Mouse (Mus musculus): ENCODE measurements at regions not wholly inside any gene's neighbourhood (a gene's known extent, or its start where the extent isn't known, plus 50 kb on each side); places are given as distances from the start of the nearest gene placed in this dataset.
"Not testable (repeated sequence)": the region's sequence is repeated elsewhere in the genome, so short reads cannot be mapped to it uniquely, and the experiment has no call there.

- Histone ChIP-seq H3K4me2 (ENCODE audit: low read depth, low read length) (no peak overlapping the region), H3K27ac (ENCODE audit: low read length) (no peak overlapping the region), H3K9me3 (replicated peaks; ENCODE audit: control insufficient read depth, low read length) (no peaks in the 10 kb centered on the region), H3K27me3 (ENCODE audit: control insufficient read depth, insufficient read depth, low read length) (no peaks in the 10 kb centered on the region; the same call in 1 of the 2 replicates), H3K36me3 (ENCODE audit: control insufficient read depth, insufficient read depth) (no peaks in the 10 kb centered on the region), H3K4me1 (ENCODE audit: control insufficient read depth, insufficient read depth, low read length) (peaks cover 13% of the 10 kb centered on the region), H3K4me3 (ENCODE audit: low read length) (no peak overlapping the region), H3K9ac (ENCODE audit: low read length) (no peak overlapping the region)
- ATAC-seq (replicated peaks; ENCODE audit: extremely low read depth, insufficient read depth, low FRiP score) = no peak
- 81% methylated on average over 9 of the region's 9 CpGs for WGBS
These were observed 86.3 kb upstream of the Dyrk2 start for GRCm38 (mm10) chr10:118956352-118956751.

GRCm38 (mm10) chr10:118953440-118953839, 83.4 kb upstream of the Dyrk2 start:
- H3K4me2 ChIP-seq (ENCODE audit: low read depth, low read length) = no peak overlapping the region
- no peaks in the 10 kb centered on the region for H3K36me3 ChIP-seq (ENCODE audit: control insufficient read depth, insufficient read depth)
- H3K4me1 ChIP-seq (ENCODE audit: control insufficient read depth, insufficient read depth, low read length) = peaks cover 13% of the 10 kb centered on the region
- no peaks in the 10 kb centered on the region for H3K9me3 ChIP-seq (replicated peaks; ENCODE audit: control insufficient read depth, low read length)
- peak; percentile 85 for ATAC-seq (replicated peaks; ENCODE audit: extremely low read depth, insufficient read depth, low FRiP score)
- no peak overlapping the region for H3K9ac ChIP-seq (ENCODE audit: low read length)
- no peak overlapping the region for H3K4me3 ChIP-seq (ENCODE audit: low read length)
- 36% methylated on average over 6 of the region's 6 CpGs for WGBS
- H3K27ac ChIP-seq (ENCODE audit: low read length) = peak overlapping the region; percentile 1; the same call in 1 of the 2 replicates
- H3K27me3 ChIP-seq (ENCODE audit: control insufficient read depth, insufficient read depth, low read length) = no peaks in the 10 kb centered on the region; the same call in 1 of the 2 replicates

DNA sequence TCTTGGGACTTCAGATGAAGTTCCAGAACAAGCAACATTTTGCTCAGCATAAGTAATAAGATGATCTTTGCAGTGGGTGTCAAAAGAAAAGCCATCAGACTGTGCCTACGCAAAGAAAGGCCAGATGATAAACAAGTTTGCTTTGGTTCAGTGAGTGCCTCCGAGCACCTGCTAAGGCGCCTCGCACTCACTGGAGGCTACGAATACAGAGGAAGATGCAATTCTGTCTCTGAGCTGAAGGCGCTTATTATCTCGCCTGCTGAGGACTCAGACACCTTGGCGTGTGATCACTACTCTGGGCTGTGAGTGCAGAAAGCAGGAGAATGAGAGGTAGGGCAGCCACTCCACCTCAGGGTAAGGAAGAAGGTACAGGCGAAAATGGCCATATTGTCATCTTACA, 82.7 kb upstream of the Dyrk2 start:
- H3K9me3 ChIP-seq (replicated peaks; ENCODE audit: control insufficient read depth, low read length) = no peaks in the 10 kb centered on the region
- peaks cover 17% of the 10 kb centered on the region for H3K4me1 ChIP-seq (ENCODE audit: control insufficient read depth, insufficient read depth, low read length)
- 87% methylated on average over 9 of the region's 9 CpGs for WGBS
- no peak overlapping the region for H3K27ac ChIP-seq (ENCODE audit: low read length)
- H3K9ac ChIP-seq (ENCODE audit: low read length) = no peak overlapping the region
- no peak overlapping the region for H3K4me3 ChIP-seq (ENCODE audit: low read length)
- H3K36me3 ChIP-seq (ENCODE audit: control insufficient read depth, insufficient read depth) = no peaks in the 10 kb centered on the region
- no peak overlapping the region for H3K4me2 ChIP-seq (ENCODE audit: low read depth, low read length)
- no peak for ATAC-seq (replicated peaks; ENCODE audit: extremely low read depth, insufficient read depth, low FRiP score)
- H3K27me3 ChIP-seq (ENCODE audit: control insufficient read depth, insufficient read depth, low read length) = no peaks in the 10 kb centered on the region; the same call in 1 of the 2 replicates

GRCm38 (mm10) chr10:118947724-118948123, 77.7 kb upstream of the Dyrk2 start:
- WGBS = 56% methylated on average over 6 of the region's 6 CpGs
- Histone ChIP-seq H3K27me3 (ENCODE audit: control insufficient read depth, insufficient read depth, low read length) (no peaks in the 10 kb centered on the region), H3K36me3 (ENCODE audit: control insufficient read depth, insufficient read depth) (no peaks in the 10 kb centered on the region), H3K4me2 (ENCODE audit: low read depth, low read length) (peak overlapping the region; percentile 40; the same call in 1 of the 2 replicates), H3K4me1 (ENCODE audit: control insufficient read depth, insufficient read depth, low read length) (peaks cover 14% of the 10 kb centered on the region), H3K9ac (ENCODE audit: low read length) (no peak overlapping the region), H3K27ac (ENCODE audit: low read length) (peak overlapping the region; percentile 33; the same call in 1 of the 2 replicates), H3K4me3 (ENCODE audit: low read length) (no peak overlapping the region), H3K9me3 (replicated peaks; ENCODE audit: control insufficient read depth, low read length) (no peaks in the 10 kb centered on the region)
- peak; percentile 65 for ATAC-seq (replicated peaks; ENCODE audit: extremely low read depth, insufficient read depth, low FRiP score)

DNA sequence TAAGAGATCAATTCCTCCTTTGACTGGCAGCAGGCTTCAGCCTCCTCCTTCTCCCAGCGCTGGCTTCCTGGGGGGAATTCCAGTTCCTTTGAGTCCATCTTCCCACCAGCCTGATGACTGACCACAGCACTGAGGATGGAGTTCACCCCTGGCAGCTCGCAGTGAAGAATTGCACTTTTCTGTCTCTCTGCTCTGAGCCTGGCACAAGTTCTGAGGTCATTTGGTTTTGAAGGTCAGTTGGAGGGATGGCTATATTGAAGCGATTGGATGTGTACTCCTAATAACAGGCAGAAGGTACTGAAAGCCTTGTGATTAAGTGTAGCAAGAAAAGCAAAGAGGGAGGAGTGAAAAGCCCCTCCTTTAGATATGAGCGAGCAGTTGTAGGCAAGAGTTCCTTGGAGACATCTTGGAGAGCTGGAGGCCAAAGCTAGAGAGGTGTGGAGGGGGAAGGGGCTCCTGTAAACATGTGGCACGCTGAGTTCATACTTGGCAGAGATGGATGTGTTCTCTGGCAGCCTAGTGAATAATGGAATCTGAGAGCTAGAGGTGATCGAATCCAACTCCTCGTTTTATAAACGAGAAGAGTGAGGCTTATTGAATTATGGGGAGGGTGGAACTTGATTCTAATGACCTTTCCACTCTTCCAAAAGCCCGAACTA, 77.1 kb upstream of the Dyrk2 start:
- Histone ChIP-seq H3K9ac (ENCODE audit: low read length) (no peak overlapping the region), H3K4me1 (ENCODE audit: control insufficient read depth, insufficient read depth, low read length) (peaks cover 14% of the 10 kb centered on the region), H3K27me3 (ENCODE audit: control insufficient read depth, insufficient read depth, low read length) (no peaks in the 10 kb centered on the region), H3K36me3 (ENCODE audit: control insufficient read depth, insufficient read depth) (no peaks in the 10 kb centered on the region), H3K4me3 (ENCODE audit: low read length) (no peak overlapping the region), H3K9me3 (replicated peaks; ENCODE audit: control insufficient read depth, low read length) (no peaks in the 10 kb centered on the region), H3K4me2 (ENCODE audit: low read depth, low read length) (no peak overlapping the region), H3K27ac (ENCODE audit: low read length) (peak overlapping the region; percentile 33; the same call in 1 of the 2 replicates)
- 48% methylated on average over 9 of the region's 9 CpGs for WGBS
- no peak; the same call in 1 of the 2 replicates for ATAC-seq (replicated peaks; ENCODE audit: extremely low read depth, insufficient read depth, low FRiP score)

DNA sequence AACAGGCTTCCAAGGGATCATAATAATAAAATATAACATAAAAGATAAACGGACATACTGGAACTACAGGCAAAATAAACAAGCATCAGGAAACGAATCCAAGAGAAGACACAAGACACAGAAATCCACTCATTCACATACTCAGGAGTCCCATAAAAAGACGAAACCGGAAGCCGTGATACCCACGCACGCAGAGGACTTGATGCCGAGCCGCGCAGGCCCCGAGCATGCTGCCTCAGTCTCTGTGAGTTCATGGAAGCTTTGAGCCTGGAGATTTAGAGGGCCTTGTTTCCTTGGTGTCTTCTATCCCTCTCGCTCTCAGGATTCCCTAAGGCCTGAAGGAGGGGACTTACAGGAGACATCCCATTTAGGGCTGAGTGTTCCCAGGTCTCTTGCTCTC, 57.3 kb upstream of the Dyrk2 start:
- Histone ChIP-seq H3K36me3 (ENCODE audit: control insufficient read depth, insufficient read depth) (no peaks in the 10 kb centered on the region), H3K4me2 (ENCODE audit: low read depth, low read length) (no peak overlapping the region), H3K27me3 (ENCODE audit: control insufficient read depth, insufficient read depth, low read length) (0 out of 2 replicates have a peak, but pooled peaks cover 3% of the 10 kb centered on the region), H3K9me3 (replicated peaks; ENCODE audit: control insufficient read depth, low read length) (peaks cover 2% of the 10 kb centered on the region; the same call in 1 of the 2 replicates), H3K9ac (ENCODE audit: low read length) (no peak overlapping the region), H3K27ac (ENCODE audit: low read length) (no peak overlapping the region), H3K4me3 (ENCODE audit: low read length) (no peak overlapping the region), H3K4me1 (ENCODE audit: control insufficient read depth, insufficient read depth, low read length) (peaks cover 4% of the 10 kb centered on the region; the same call in 1 of the 2 replicates)
- no peak for ATAC-seq (replicated peaks; ENCODE audit: extremely low read depth, insufficient read depth, low FRiP score)
- WGBS = 85% methylated on average over 12 of the region's 12 CpGs

DNA sequence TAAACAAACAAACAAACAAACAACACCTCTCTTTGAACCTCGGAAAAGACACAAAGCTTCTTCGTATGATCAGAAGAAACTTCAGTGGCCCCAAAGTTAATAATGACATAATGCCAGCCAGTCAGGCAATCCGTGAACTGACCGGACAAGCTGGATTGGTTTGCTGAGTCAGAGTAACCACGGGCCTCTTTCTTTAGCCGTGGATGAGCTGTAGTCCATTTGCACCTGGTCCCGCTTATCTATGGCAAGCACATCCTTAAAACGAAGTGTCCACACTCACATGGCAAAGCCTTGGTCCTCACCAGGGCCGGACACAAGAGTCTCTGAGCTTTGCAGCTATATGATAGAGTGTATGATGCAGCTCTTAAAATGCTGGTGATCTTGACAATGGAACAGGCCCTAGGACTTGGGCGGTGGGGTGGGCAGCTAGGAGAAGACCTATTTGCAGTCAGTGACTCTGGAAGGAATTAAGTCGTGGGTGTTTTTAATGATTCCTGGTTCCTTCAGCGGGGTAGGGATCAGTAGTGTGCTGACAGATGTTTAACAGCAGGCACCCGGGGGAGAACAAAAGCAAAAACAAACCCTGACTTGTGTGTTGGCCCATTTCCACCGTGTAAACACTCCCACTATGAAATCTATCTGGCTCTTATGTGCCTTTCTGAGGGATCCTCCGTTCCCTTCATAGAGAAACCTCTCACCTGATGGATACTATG, 53.6 kb upstream of the Dyrk2 start:
- H3K27me3 ChIP-seq (ENCODE audit: control insufficient read depth, insufficient read depth, low read length) = 0 out of 2 replicates have a peak, but pooled peaks cover 3% of the 10 kb centered on the region
- no peak overlapping the region for H3K27ac ChIP-seq (ENCODE audit: low read length)
- H3K9me3 ChIP-seq (replicated peaks; ENCODE audit: control insufficient read depth, low read length) = no peaks in the 10 kb centered on the region
- H3K36me3 ChIP-seq (ENCODE audit: control insufficient read depth, insufficient read depth) = no peaks in the 10 kb centered on the region
- ATAC-seq (replicated peaks; ENCODE audit: extremely low read depth, insufficient read depth, low FRiP score) = no peak
- no peak overlapping the region for H3K4me2 ChIP-seq (ENCODE audit: low read depth, low read length)
- no peak overlapping the region for H3K4me3 ChIP-seq (ENCODE audit: low read length)
- H3K4me1 ChIP-seq (ENCODE audit: control insufficient read depth, insufficient read depth, low read length) = peaks cover 4% of the 10 kb centered on the region; the same call in 1 of the 2 replicates
- WGBS = 45% methylated on average over 15 of the region's 15 CpGs
- no peak overlapping the region for H3K9ac ChIP-seq (ENCODE audit: low read length)

- not testable (repeated sequence) for H3K4me1 ChIP-seq (ENCODE audit: control insufficient read depth, insufficient read depth, low read length); H3K36me3 ChIP-seq (ENCODE audit: control insufficient read depth, insufficient read depth); ATAC-seq (replicated peaks; ENCODE audit: extremely low read depth, insufficient read depth, low FRiP score); H3K9me3 ChIP-seq (replicated peaks; ENCODE audit: control insufficient read depth, low read length); H3K27me3 ChIP-seq (ENCODE audit: control insufficient read depth, insufficient read depth, low read length); H3K9ac ChIP-seq (ENCODE audit: low read length); H3K4me2 ChIP-seq (ENCODE audit: low read depth, low read length); H3K4me3 ChIP-seq (ENCODE audit: low read length); H3K27ac ChIP-seq (ENCODE audit: low read length)
These were observed 52.1 kb upstream of the Dyrk2 start for GRCm38 (mm10) chr10:118922120-118922519.

Data from heart, embryonic 16.5 days (tissue).